Mouse (Mus musculus) intestine, postnatal 0 days (tissue): ENCODE data around the gene Il4ra. TPM values are rescaled to one million over a fixed set of nuclear protein-coding genes. Genes with fewer than 3 reads are reported as not detected.

ENCODE experiments used
- ATAC-seq: fragments of 200-750 bp; cut with Nextera tagmentation; 2 replicates; pipeline ENCODE4 v1.8.0; 2017; ENCODE audit warnings: mild to moderate bottlenecking, moderate TSS enrichment, moderate library complexity
- H3K27ac ChIP-seq: fragments of 300-500 bp; sonication (generic); 2 replicates; pipeline ENCODE4 v1.5.1; 2014; ENCODE audit warnings: mild to moderate bottlenecking, low read depth, low read length, moderate library complexity
- H3K27me3 ChIP-seq: fragments of 300-500 bp; sonication (generic); replicated peaks from 2 replicates; pipeline ENCODE4 v1.6.1; 2014; ENCODE audit warnings: low read length, mixed read lengths; ENCODE audit not compliant: control insufficient read depth, insufficient read depth
- H3K36me3 ChIP-seq: fragments of 300-500 bp; sonication (generic); 2 replicates; pipeline ENCODE4 v1.6.1; 2014; ENCODE audit warnings: mild to moderate bottlenecking, moderate library complexity; ENCODE audit not compliant: control insufficient read depth, insufficient read depth
- H3K4me1 ChIP-seq: fragments of 300-500 bp; sonication (generic); replicated peaks from 2 replicates; pipeline ENCODE4 v1.6.1; 2014; ENCODE audit warnings: antibody characterized with exemption, low read length, mixed read lengths; ENCODE audit not compliant: control insufficient read depth, insufficient read depth
- H3K4me2 ChIP-seq: fragments of 300-500 bp; sonication (generic); replicated peaks from 2 replicates; pipeline ENCODE4 v1.6.1; 2014; ENCODE audit warnings: low read depth, mild to moderate bottlenecking, moderate library complexity
- H3K4me3 ChIP-seq: fragments of 300-500 bp; sonication (generic); 2 replicates; pipeline ENCODE4 v1.5.1; 2014; ENCODE audit warnings: low read depth, low read length
- H3K9ac ChIP-seq: fragments of 300-500 bp; sonication (generic); 2 replicates; pipeline ENCODE4 v1.6.1; 2014; ENCODE audit warnings: mild to moderate bottlenecking, low read depth, low read length
- H3K9me3 ChIP-seq: fragments of 300-500 bp; sonication (generic); 2 replicates; pipeline ENCODE4 v1.6.1; 2016; ENCODE audit warnings: mixed run types; ENCODE audit not compliant: control insufficient read depth
- CTCF ChIP-seq: sonication (generic); IDR thresholded peaks from 2 replicates; pipeline ENCODE4 v1.5.1; 2016; ENCODE audit warnings: low read depth, mild to moderate bottlenecking, control low read depth, antibody characterized with exemption, moderate library complexity
- WGBS: fragments of 180-500 bp; shearing (Covaris S2); extraction: QIAGEN DNeasy Blood & Tissue Kit; methylation state at CpG from one replicate; pipeline ENCODE4 v1.1.7; 2014; 5-methylcytosine and 5-hydroxymethylcytosine counted together
- polyA plus RNA-seq: library from polyadenylated mRNA; unstranded; fragments of >200 nt; fragmentation: Nextera tagmentation; extraction: Ambion mirVana; gene quantifications from 2 replicates; pipeline ENCODE4 v1.2.1, GENCODE M21; 2015

The Il4ra gene
- polyA plus RNA-seq, 1 experiment from 2014 or later = 32.3 TPM

- H3K4me3 ChIP-seq = peak overlapping the region; percentile 79
- H3K27me3 ChIP-seq = no peaks in the 10 kb centered on the region
- no peak for ATAC-seq
- H3K36me3 ChIP-seq = peaks cover 3% of the 10 kb centered on the region; the same call in 1 of the 2 replicates
- WGBS = 79% methylated on average over 13 of the region's 13 CpGs
- H3K9me3 ChIP-seq = no peaks in the 10 kb centered on the region
- peaks cover 32% of the 10 kb centered on the region for H3K4me1 ChIP-seq
- peak overlapping the region; percentile 84 for H3K4me2 ChIP-seq
- no peak for TF ChIP-seq CTCF
- H3K9ac ChIP-seq = peak overlapping the region; percentile 90
- H3K27ac ChIP-seq = peak overlapping the region; percentile 72
Measured at GRCm38 (mm10) chr7:125553653-125554428, 1.9 kb downstream of the Il4ra start.

GRCm38 (mm10) chr7:125554456-125555114, 2.7 kb downstream of the Il4ra start:
- peak; percentile 29 for ATAC-seq
- 0 out of 2 replicates have a peak overlapping the region, but pooled peaks have one; percentile 90 for H3K9ac ChIP-seq
- peak overlapping the region; percentile 84 for H3K4me2 ChIP-seq
- no peaks in the 10 kb centered on the region for H3K9me3 ChIP-seq
- WGBS = 56% methylated on average over 9 of the region's 9 CpGs
- peak overlapping the region; percentile 72 for H3K27ac ChIP-seq
- peaks cover 40% of the 10 kb centered on the region for H3K4me1 ChIP-seq
- H3K27me3 ChIP-seq = no peaks in the 10 kb centered on the region
- TF ChIP-seq CTCF = no peak
- H3K36me3 ChIP-seq = peaks cover 3% of the 10 kb centered on the region; the same call in 1 of the 2 replicates
- H3K4me3 ChIP-seq = peak overlapping the region; percentile 79; the same call in 1 of the 2 replicates

- Histone ChIP-seq H3K36me3 (peaks cover 7% of the 10 kb centered on the region; the same call in 1 of the 2 replicates), H3K4me3 (no peak overlapping the region), H3K27ac (peak overlapping the region; percentile 72), H3K9ac (no peak overlapping the region), H3K4me1 (peaks cover 46% of the 10 kb centered on the region), H3K9me3 (no peaks in the 10 kb centered on the region), H3K27me3 (no peaks in the 10 kb centered on the region), H3K4me2 (peak overlapping the region; percentile 84)
- no peak for TF ChIP-seq CTCF
- ATAC-seq = no peak
- 61% methylated on average over 7 of the region's 7 CpGs for WGBS
Measured at GRCm38 (mm10) chr7:125555351-125555872, 3.5 kb downstream of the Il4ra start.

- H3K36me3 ChIP-seq = peaks cover 12% of the 10 kb centered on the region; the same call in 1 of the 2 replicates
- H3K27ac ChIP-seq = no peak overlapping the region; the same call in 1 of the 2 replicates
- H3K4me3 ChIP-seq = no peak overlapping the region
- TF ChIP-seq CTCF = no peak
- 56% methylated on average over 4 of the region's 4 CpGs for WGBS
- H3K9me3 ChIP-seq = no peaks in the 10 kb centered on the region
- H3K4me1 ChIP-seq = peaks cover 52% of the 10 kb centered on the region
- peak overlapping the region; percentile 84 for H3K4me2 ChIP-seq
- no peak overlapping the region for H3K9ac ChIP-seq
- ATAC-seq = no peak
- no peaks in the 10 kb centered on the region for H3K27me3 ChIP-seq
Measured at GRCm38 (mm10) chr7:125556096-125556495, 4.2 kb downstream of the Il4ra start.

- Histone ChIP-seq H3K27ac (no peak overlapping the region), H3K4me1 (peaks cover 55% of the 10 kb centered on the region), H3K4me2 (peak overlapping the region; percentile 27), H3K9ac (no peak overlapping the region), H3K27me3 (no peaks in the 10 kb centered on the region), H3K36me3 (peaks cover 12% of the 10 kb centered on the region; the same call in 1 of the 2 replicates), H3K4me3 (no peak overlapping the region), H3K9me3 (no peaks in the 10 kb centered on the region)
- ATAC-seq = no peak
- 72% methylated on average over 8 of the region's 8 CpGs for WGBS
- no peak for TF ChIP-seq CTCF
Measured at GRCm38 (mm10) chr7:125556865-125557264, 4.9 kb downstream of the Il4ra start.

GRCm38 (mm10) chr7:125558401-125558945, 6.6 kb downstream of the Il4ra start:
- Histone ChIP-seq H3K4me2 (no peak overlapping the region), H3K27me3 (no peaks in the 10 kb centered on the region), H3K4me3 (no peak overlapping the region), H3K4me1 (peaks cover 57% of the 10 kb centered on the region), H3K9me3 (no peaks in the 10 kb centered on the region), H3K9ac (no peak overlapping the region), H3K36me3 (peaks cover 12% of the 10 kb centered on the region; the same call in 1 of the 2 replicates), H3K27ac (peak overlapping the region; percentile 62)
- no peak for ATAC-seq
- no peak for TF ChIP-seq CTCF
- WGBS = 70% methylated on average over 4 of the region's 4 CpGs
